Comparison of ENCODE assay signal across 8 mouse cellular contexts in genomic region chr6:13676196-13676595, GRCm38 (mm10). TPM values are rescaled to one million over a fixed set of nuclear protein-coding genes. Genes with fewer than 3 reads are reported as not detected.
DNase-seq lines count a peak whose midpoint lies in the region; ATAC-seq and TF ChIP-seq lines count a peak whose summit lies in the region.

No protein-coding gene starts in this region.

- H3K9ac ChIP-seq in limb, embryonic 12.5 days (replicated peaks) = 0 out of 2 replicates have a peak overlapping the region, but pooled peaks have one; percentile 95
- no peak overlapping the region for H3K9ac ChIP-seq in stomach, embryonic 15.5 days

- DNase-seq in cerebellum, adult 2 months = no peak
- no peak for DNase-seq in cerebellum, adult 11 months
- DNase-seq in retina, embryonic 14.5 days (ENCODE audit: low spot score) = peak; percentile 9
- no peak for DNase-seq in retina, postnatal 1 day
- no peak for DNase-seq in left cerebral cortex, adult 18-20 months (ENCODE audit: low spot score in 2 of 2)
- DNase-seq in frontal cortex, postnatal 25 days (ENCODE audit: low spot score in 2 of 2) = no peak

- no peak for TF ChIP-seq POLR2A in cerebellum, adult 2 months (IDR thresholded peaks at IDR 0.05; ENCODE audit: borderline replicate concordance, insufficient read depth, low read length)

- H3K4me1 ChIP-seq in cerebellum, adult 2 months (ENCODE audit: control insufficient read depth, insufficient read depth, low read length) = peaks cover 3% of the 10 kb centered on the region; the same call in 1 of the 2 replicates
- peaks cover 3% of the 10 kb centered on the region for H3K4me1 ChIP-seq in limb, embryonic 12.5 days (replicated peaks)
- 0 out of 2 replicates have a peak, but pooled peaks cover 2% of the 10 kb centered on the region for H3K4me1 ChIP-seq in stomach, embryonic 15.5 days

- no peaks in the 10 kb centered on the region for H3K9me3 ChIP-seq in limb, embryonic 12.5 days
- no peaks in the 10 kb centered on the region for H3K9me3 ChIP-seq in stomach, embryonic 15.5 days

- no peaks in the 10 kb centered on the region for H3K27me3 ChIP-seq in cerebellum, adult 2 months (ENCODE audit: control insufficient read depth, insufficient read depth, low read length)
- no peaks in the 10 kb centered on the region for H3K27me3 ChIP-seq in limb, embryonic 12.5 days
- no peaks in the 10 kb centered on the region for H3K27me3 ChIP-seq in stomach, embryonic 15.5 days (replicated peaks)

- H3K36me3 ChIP-seq in limb, embryonic 12.5 days = peaks cover 4% of the 10 kb centered on the region; the same call in 1 of the 2 replicates
- no peaks in the 10 kb centered on the region for H3K36me3 ChIP-seq in stomach, embryonic 15.5 days

- peak overlapping the region; percentile 68 for H3K4me3 ChIP-seq in cerebellum, adult 2 months (replicated peaks; ENCODE audit: insufficient read depth, low read depth, low read length)
- H3K4me3 ChIP-seq in limb, embryonic 12.5 days (replicated peaks) = peak overlapping the region; percentile 92
- H3K4me3 ChIP-seq in stomach, embryonic 15.5 days (replicated peaks) = no peak overlapping the region

- TF ChIP-seq CTCF in cerebellum, adult 2 months (IDR thresholded peaks at IDR 0.05; ENCODE audit: borderline replicate concordance, insufficient read depth, low read depth, low read length) = no peak

- no peak overlapping the region for H3K27ac ChIP-seq in cerebellum, adult 2 months (ENCODE audit: insufficient read depth, low read length)
- no peak overlapping the region for H3K27ac ChIP-seq in limb, embryonic 12.5 days
- H3K27ac ChIP-seq in stomach, embryonic 15.5 days = no peak overlapping the region

- H3K4me2 ChIP-seq in limb, embryonic 12.5 days = peak overlapping the region; percentile 63
- peak overlapping the region; percentile 66 for H3K4me2 ChIP-seq in stomach, embryonic 15.5 days

- ATAC-seq in limb, embryonic 12.5 days (ENCODE audit: insufficient number of reproducible peaks, insufficient read depth, low FRiP score, low TSS enrichment, low read depth) = no peak
- no peak for ATAC-seq in stomach, embryonic 15.5 days (ENCODE audit: insufficient read depth, low FRiP score, low read depth)

RNA-seq across cellular contexts. Expression of gene Bmt2, which starts 1.6 kb away (rescaled TPM):
- 13.2 and 13.3 TPM in 2 replicates for polyA plus RNA-seq in cerebellum, adult 2 months (2012; rRNA removed)
- 23.7 and 25.5 TPM in 2 replicates for polyA plus RNA-seq in limb, embryonic 12.5 days (2016; fragmentation: Nextera tagmentation; extraction: Ambion mirVana)
- 15.6 and 16.1 TPM in 2 replicates for polyA plus RNA-seq in stomach, embryonic 15.5 days (2015; fragmentation: Nextera tagmentation; extraction: Ambion mirVana)
- 10 to 100 TPM; 24.5 to 29.2 TPM for total RNA-seq in left cerebral cortex, adult 18-20 months (2021)
